Mouse (Mus musculus): ENCODE measurements around the gene 4932438H23Rik. TPM values are rescaled to one million over a fixed set of nuclear protein-coding genes. Genes with fewer than 3 reads are reported as not detected.

The 4932438H23Rik gene
- polyA plus RNA-seq, 1 experiment from 2014 or later = 0.13 TPM

- Histone ChIP-seq H3K36me3 (ENCODE audit: control insufficient read depth, insufficient read depth, low read length) (no peaks in the 10 kb centered on the region), H3K27ac (ENCODE audit: low read length) (no peak overlapping the region), H3K4me2 (ENCODE audit: low read depth, low read length) (no peak overlapping the region), H3K9me3 (ENCODE audit: control insufficient read depth, low read length) (no peaks in the 10 kb centered on the region), H3K4me3 (ENCODE audit: low read length) (no peak overlapping the region), H3K4me1 (replicated peaks; ENCODE audit: control insufficient read depth, insufficient read depth, low read length) (no peaks in the 10 kb centered on the region), H3K9ac (ENCODE audit: low read length) (no peak overlapping the region), H3K27me3 (ENCODE audit: control insufficient read depth, insufficient read depth, low read depth, low read length) (peaks cover 2% of the 10 kb centered on the region; the same call in 1 of the 2 replicates)
- ATAC-seq (ENCODE audit: low read depth) = no peak
- 69% methylated on average over 5 of the region's 5 CpGs for WGBS
These were observed 39.8 kb downstream of the 4932438H23Rik start for GRCm38 (mm10) chr16:91055150-91055549.

GRCm38 (mm10) chr16:91053599-91053998 is 41.3 kb downstream of the 4932438H23Rik start:
- ATAC-seq (ENCODE audit: low read depth) = no peak
- Histone ChIP-seq H3K27me3 (ENCODE audit: control insufficient read depth, insufficient read depth, low read depth, low read length) (peaks cover 2% of the 10 kb centered on the region; the same call in 1 of the 2 replicates), H3K9me3 (ENCODE audit: control insufficient read depth, low read length) (no peaks in the 10 kb centered on the region), H3K9ac (ENCODE audit: low read length) (no peak overlapping the region), H3K4me1 (replicated peaks; ENCODE audit: control insufficient read depth, insufficient read depth, low read length) (no peaks in the 10 kb centered on the region), H3K4me3 (ENCODE audit: low read length) (no peak overlapping the region), H3K4me2 (ENCODE audit: low read depth, low read length) (no peak overlapping the region), H3K27ac (ENCODE audit: low read length) (no peak overlapping the region), H3K36me3 (ENCODE audit: control insufficient read depth, insufficient read depth, low read length) (no peaks in the 10 kb centered on the region)
- 55% methylated on average over 8 of the region's 8 CpGs for WGBS

- Histone ChIP-seq H3K4me1 (replicated peaks; ENCODE audit: control insufficient read depth, insufficient read depth, low read length) (peaks cover 4% of the 10 kb centered on the region), H3K9ac (ENCODE audit: low read length) (no peak overlapping the region), H3K36me3 (ENCODE audit: control insufficient read depth, insufficient read depth, low read length) (no peaks in the 10 kb centered on the region), H3K27ac (ENCODE audit: low read length) (no peak overlapping the region), H3K4me3 (ENCODE audit: low read length) (no peak overlapping the region), H3K9me3 (ENCODE audit: control insufficient read depth, low read length) (no peaks in the 10 kb centered on the region), H3K4me2 (ENCODE audit: low read depth, low read length) (no peak overlapping the region), H3K27me3 (ENCODE audit: control insufficient read depth, insufficient read depth, low read depth, low read length) (0 out of 2 replicates have a peak, but pooled peaks cover 3% of the 10 kb centered on the region)
- whole genome bisulfite sequencing = 51% methylated on average over 8 of the region's 8 CpGs
- ATAC-seq (ENCODE audit: low read depth) = no peak
These were observed 49.4 kb downstream of the 4932438H23Rik start for GRCm38 (mm10) chr16:91045511-91045910.

- no peaks in the 10 kb centered on the region for H3K9me3 ChIP-seq (ENCODE audit: control insufficient read depth, low read length)
- H3K27ac ChIP-seq (ENCODE audit: low read length) = peak within 1 kb of the TSS; percentile 92
- ATAC-seq (ENCODE audit: low read depth) = peak; percentile 96
- 0 out of 2 replicates have a peak, but pooled peaks cover 3% of the 10 kb centered on the region for H3K27me3 ChIP-seq (ENCODE audit: control insufficient read depth, insufficient read depth, low read depth, low read length)
- H3K4me3 ChIP-seq (ENCODE audit: low read length) = peak within 1 kb of the TSS; percentile 83
- H3K4me1 ChIP-seq (replicated peaks; ENCODE audit: control insufficient read depth, insufficient read depth, low read length) = peaks cover 4% of the 10 kb centered on the region
- 1% methylated on average over 64 of the region's 70 CpGs for WGBS
- H3K36me3 ChIP-seq (ENCODE audit: control insufficient read depth, insufficient read depth, low read length) = 0 out of 2 replicates have a peak, but pooled peaks cover 2% of the 10 kb centered on the region
- peak within 1 kb of the TSS; percentile 93 for H3K9ac ChIP-seq (ENCODE audit: low read length)
- peak within 1 kb of the TSS; percentile 76 for H3K4me2 ChIP-seq (ENCODE audit: low read depth, low read length)
These were observed 50.4 kb downstream of the 4932438H23Rik start, which contains the start of gene Paxbp1 for GRCm38 (mm10) chr16:91044270-91045182. TSS of gene Paxbp1 (minus strand) at chr16:91044543.

GRCm38 (mm10) chr16:91043461-91044248 is 51.3 kb downstream of the 4932438H23Rik start:
- ATAC-seq (ENCODE audit: low read depth) = peak; percentile 77
- no peaks in the 10 kb centered on the region for H3K9me3 ChIP-seq (ENCODE audit: control insufficient read depth, low read length)
- under 1% methylated on average over 62 of the region's 63 CpGs for WGBS
- peak overlapping the region; percentile 93 for H3K9ac ChIP-seq (ENCODE audit: low read length)
- peak overlapping the region; percentile 83 for H3K4me3 ChIP-seq (ENCODE audit: low read length)
- H3K27ac ChIP-seq (ENCODE audit: low read length) = peak overlapping the region; percentile 92
- H3K27me3 ChIP-seq (ENCODE audit: control insufficient read depth, insufficient read depth, low read depth, low read length) = 0 out of 2 replicates have a peak, but pooled peaks cover 3% of the 10 kb centered on the region
- peak overlapping the region; percentile 76 for H3K4me2 ChIP-seq (ENCODE audit: low read depth, low read length)
- peaks cover 4% of the 10 kb centered on the region for H3K4me1 ChIP-seq (replicated peaks; ENCODE audit: control insufficient read depth, insufficient read depth, low read length)
- H3K36me3 ChIP-seq (ENCODE audit: control insufficient read depth, insufficient read depth, low read length) = 0 out of 2 replicates have a peak, but pooled peaks cover 2% of the 10 kb centered on the region

GRCm38 (mm10) chr16:91042640-91043039 is 52.3 kb downstream of the 4932438H23Rik start:
- peak overlapping the region; percentile 34 for H3K4me3 ChIP-seq (ENCODE audit: low read length)
- peak overlapping the region; percentile 56 for H3K4me2 ChIP-seq (ENCODE audit: low read depth, low read length)
- no peak for ATAC-seq (ENCODE audit: low read depth)
- 35% methylated on average over 1 of the region's 1 CpGs for WGBS
- peaks cover 4% of the 10 kb centered on the region for H3K4me1 ChIP-seq (replicated peaks; ENCODE audit: control insufficient read depth, insufficient read depth, low read length)
- H3K9ac ChIP-seq (ENCODE audit: low read length) = peak overlapping the region; percentile 60
- H3K27me3 ChIP-seq (ENCODE audit: control insufficient read depth, insufficient read depth, low read depth, low read length) = 0 out of 2 replicates have a peak, but pooled peaks cover 3% of the 10 kb centered on the region
- H3K27ac ChIP-seq (ENCODE audit: low read length) = no peak overlapping the region
- H3K9me3 ChIP-seq (ENCODE audit: control insufficient read depth, low read length) = no peaks in the 10 kb centered on the region
- 0 out of 2 replicates have a peak, but pooled peaks cover 2% of the 10 kb centered on the region for H3K36me3 ChIP-seq (ENCODE audit: control insufficient read depth, insufficient read depth, low read length)

GRCm38 (mm10) chr16:91035866-91036265 is 59.1 kb downstream of the 4932438H23Rik start:
- no peaks in the 10 kb centered on the region for H3K27me3 ChIP-seq (ENCODE audit: control insufficient read depth, insufficient read depth, low read depth, low read length)

GRCm38 (mm10) chr16:91030751-91031150 is 64.2 kb downstream of the 4932438H23Rik start:
- H3K36me3 ChIP-seq (ENCODE audit: control insufficient read depth, insufficient read depth, low read length) = peaks cover 41% of the 10 kb centered on the region
- H3K9me3 ChIP-seq (ENCODE audit: control insufficient read depth, low read length) = no peaks in the 10 kb centered on the region
- WGBS = 87% methylated on average over 4 of the region's 4 CpGs
- H3K27ac ChIP-seq (ENCODE audit: low read length) = no peak overlapping the region
- no peak overlapping the region for H3K9ac ChIP-seq (ENCODE audit: low read length)
- H3K4me2 ChIP-seq (ENCODE audit: low read depth, low read length) = no peak overlapping the region
- H3K4me1 ChIP-seq (replicated peaks; ENCODE audit: control insufficient read depth, insufficient read depth, low read length) = no peaks in the 10 kb centered on the region
- no peak for ATAC-seq (ENCODE audit: low read depth)
- H3K27me3 ChIP-seq (ENCODE audit: control insufficient read depth, insufficient read depth, low read depth, low read length) = no peaks in the 10 kb centered on the region
- H3K4me3 ChIP-seq (ENCODE audit: low read length) = no peak overlapping the region

More at GRCm38 (mm10) chr16:91035866-91036265, 59.1 kb downstream of the 4932438H23Rik start:
- 85% methylated on average over 10 of the region's 10 CpGs for WGBS
- H3K4me2 ChIP-seq (ENCODE audit: low read depth, low read length) = no peak overlapping the region
- no peaks in the 10 kb centered on the region for H3K9me3 ChIP-seq (ENCODE audit: control insufficient read depth, low read length)
- no peaks in the 10 kb centered on the region for H3K4me1 ChIP-seq (replicated peaks; ENCODE audit: control insufficient read depth, insufficient read depth, low read length)
- H3K4me3 ChIP-seq (ENCODE audit: low read length) = no peak overlapping the region
- no peak overlapping the region for H3K9ac ChIP-seq (ENCODE audit: low read length)
- no peak for ATAC-seq (ENCODE audit: low read depth)
- peaks cover 40% of the 10 kb centered on the region for H3K36me3 ChIP-seq (ENCODE audit: control insufficient read depth, insufficient read depth, low read length)
- H3K27ac ChIP-seq (ENCODE audit: low read length) = no peak overlapping the region

Measured in lung, embryonic 16.5 days (tissue).